Mouse (Mus musculus): ENCODE measurements at regions not wholly inside any gene's neighbourhood (a gene's known extent, or its start where the extent isn't known, plus 50 kb on each side); places are given as distances from the start of the nearest gene placed in this dataset.
"Not testable (repeated sequence)": the region's sequence is repeated elsewhere in the genome, so short reads cannot be mapped to it uniquely, and the experiment has no call there.

- H3K36me3 ChIP-seq (ENCODE audit: control insufficient read depth, insufficient read depth, low read length); H3K27me3 ChIP-seq (ENCODE audit: control insufficient read depth, insufficient read depth, low read length); H3K9ac ChIP-seq (ENCODE audit: low read length); ATAC-seq (ENCODE audit: insufficient read depth, low FRiP score); H3K4me3 ChIP-seq (replicated peaks; ENCODE audit: low read length); H3K9me3 ChIP-seq (replicated peaks; ENCODE audit: control insufficient read depth, low read length); H3K4me1 ChIP-seq (ENCODE audit: control insufficient read depth, insufficient read depth, low read length); H3K27ac ChIP-seq (ENCODE audit: low read length); H3K4me2 ChIP-seq (ENCODE audit: low read depth, low read length): not testable (repeated sequence)
- 83% methylated on average over 5 of the region's 5 CpGs for WGBS
Measured at GRCm38 (mm10) chr1:112486046-112486445, 621.3 kb upstream of the Dsel start.

GRCm38 (mm10) chr1:112456047-112456446 is 591.3 kb upstream of the Dsel start:
- H3K4me1 ChIP-seq (ENCODE audit: control insufficient read depth, insufficient read depth, low read length) = no peaks in the 10 kb centered on the region
- 39% methylated on average over 11 of the region's 11 CpGs for WGBS

DNA sequence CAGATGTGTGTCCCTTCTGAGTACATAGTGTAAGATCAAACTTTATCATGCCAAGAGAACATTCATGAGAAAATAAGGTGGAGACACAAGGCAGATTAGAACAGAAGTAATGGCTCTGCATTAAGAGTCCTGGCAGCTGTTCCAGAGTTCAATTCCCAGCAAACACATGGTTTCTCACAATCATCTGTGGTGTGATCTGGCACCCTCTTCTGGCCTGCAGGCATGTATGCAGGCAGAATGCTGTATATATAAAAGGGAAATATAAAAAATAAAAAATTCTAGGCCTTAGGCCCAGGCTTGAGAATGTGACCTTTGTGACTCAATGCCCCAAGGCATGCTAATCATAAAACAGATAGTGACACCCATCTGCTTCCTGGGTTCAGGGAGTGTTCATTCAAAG is 587.7 kb upstream of the Dsel start:
- Histone ChIP-seq H3K27me3 (ENCODE audit: control insufficient read depth, insufficient read depth, low read length) (no peaks in the 10 kb centered on the region), H3K27ac (ENCODE audit: low read length) (no peak overlapping the region), H3K4me3 (replicated peaks; ENCODE audit: low read length) (no peak overlapping the region)

More at GRCm38 (mm10) chr1:112456047-112456446, 591.3 kb upstream of the Dsel start:
- no peaks in the 10 kb centered on the region for H3K27me3 ChIP-seq (ENCODE audit: control insufficient read depth, insufficient read depth, low read length)
- H3K27ac ChIP-seq (ENCODE audit: low read length) = no peak overlapping the region
- no peak overlapping the region for H3K4me3 ChIP-seq (replicated peaks; ENCODE audit: low read length)
- no peaks in the 10 kb centered on the region for H3K9me3 ChIP-seq (replicated peaks; ENCODE audit: control insufficient read depth, low read length)
- ATAC-seq (ENCODE audit: insufficient read depth, low FRiP score) = no peak
- no peak overlapping the region for H3K9ac ChIP-seq (ENCODE audit: low read length)
- H3K36me3 ChIP-seq (ENCODE audit: control insufficient read depth, insufficient read depth, low read length) = no peaks in the 10 kb centered on the region
- H3K4me2 ChIP-seq (ENCODE audit: low read depth, low read length) = no peak overlapping the region

DNA sequence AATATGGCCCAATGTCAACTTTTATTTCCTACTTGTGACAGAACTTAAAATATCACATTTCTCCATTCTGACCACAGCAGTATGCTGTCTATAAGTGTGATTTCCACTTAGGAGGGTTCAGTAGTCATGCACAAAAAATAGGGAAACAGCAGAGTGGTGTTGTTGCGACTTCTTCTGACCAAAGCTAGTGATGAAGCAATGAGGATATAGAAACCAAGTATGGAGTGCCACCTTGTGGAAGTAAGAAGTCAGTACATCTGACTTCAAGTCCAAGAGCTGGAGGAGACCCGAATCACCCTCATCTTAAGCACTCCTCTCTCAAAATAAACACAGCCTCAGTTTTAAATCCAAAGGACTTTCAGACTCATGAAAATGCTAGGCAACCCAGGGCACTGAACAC is 586.9 kb upstream of the Dsel start:
- no peaks in the 10 kb centered on the region for H3K9me3 ChIP-seq (replicated peaks; ENCODE audit: control insufficient read depth, low read length)
- H3K4me1 ChIP-seq (ENCODE audit: control insufficient read depth, insufficient read depth, low read length) = no peaks in the 10 kb centered on the region
- no peak overlapping the region for H3K9ac ChIP-seq (ENCODE audit: low read length)
- no peak for ATAC-seq (ENCODE audit: insufficient read depth, low FRiP score)
- 8% methylated on average over 2 of the region's 2 CpGs for WGBS
- H3K27ac ChIP-seq (ENCODE audit: low read length) = no peak overlapping the region
- no peak overlapping the region for H3K4me2 ChIP-seq (ENCODE audit: low read depth, low read length)
- H3K27me3 ChIP-seq (ENCODE audit: control insufficient read depth, insufficient read depth, low read length) = no peaks in the 10 kb centered on the region
- H3K4me3 ChIP-seq (replicated peaks; ENCODE audit: low read length) = no peak overlapping the region
- H3K36me3 ChIP-seq (ENCODE audit: control insufficient read depth, insufficient read depth, low read length) = no peaks in the 10 kb centered on the region

More for the DNA sequence above, 587.7 kb upstream of the Dsel start:
- Histone ChIP-seq H3K9me3 (replicated peaks; ENCODE audit: control insufficient read depth, low read length) (no peaks in the 10 kb centered on the region), H3K9ac (ENCODE audit: low read length) (no peak overlapping the region), H3K4me2 (ENCODE audit: low read depth, low read length) (no peak overlapping the region), H3K4me1 (ENCODE audit: control insufficient read depth, insufficient read depth, low read length) (no peaks in the 10 kb centered on the region), H3K36me3 (ENCODE audit: control insufficient read depth, insufficient read depth, low read length) (no peaks in the 10 kb centered on the region)
- ATAC-seq (ENCODE audit: insufficient read depth, low FRiP score) = no peak

- Histone ChIP-seq H3K4me3 (replicated peaks; ENCODE audit: low read length) (no peak overlapping the region), H3K4me2 (ENCODE audit: low read depth, low read length) (no peak overlapping the region), H3K9me3 (replicated peaks; ENCODE audit: control insufficient read depth, low read length) (no peaks in the 10 kb centered on the region), H3K36me3 (ENCODE audit: control insufficient read depth, insufficient read depth, low read length) (no peaks in the 10 kb centered on the region), H3K27ac (ENCODE audit: low read length) (no peak overlapping the region), H3K4me1 (ENCODE audit: control insufficient read depth, insufficient read depth, low read length) (no peaks in the 10 kb centered on the region), H3K27me3 (ENCODE audit: control insufficient read depth, insufficient read depth, low read length) (no peaks in the 10 kb centered on the region), H3K9ac (ENCODE audit: low read length) (no peak overlapping the region)
- 55% methylated on average over 2 of the region's 2 CpGs for WGBS
- ATAC-seq (ENCODE audit: insufficient read depth, low FRiP score) = no peak
Measured at GRCm38 (mm10) chr1:112439109-112439508, 574.4 kb upstream of the Dsel start.

- Histone ChIP-seq H3K9me3 (replicated peaks; ENCODE audit: control insufficient read depth, low read length) (no peaks in the 10 kb centered on the region), H3K27me3 (ENCODE audit: control insufficient read depth, insufficient read depth, low read length) (peaks cover 2% of the 10 kb centered on the region; the same call in 1 of the 2 replicates), H3K36me3 (ENCODE audit: control insufficient read depth, insufficient read depth, low read length) (no peaks in the 10 kb centered on the region), H3K4me3 (replicated peaks; ENCODE audit: low read length) (peak overlapping the region; percentile 40), H3K4me2 (ENCODE audit: low read depth, low read length) (peak overlapping the region; percentile 70), H3K9ac (ENCODE audit: low read length) (no peak overlapping the region), H3K27ac (ENCODE audit: low read length) (no peak overlapping the region), H3K4me1 (ENCODE audit: control insufficient read depth, insufficient read depth, low read length) (no peaks in the 10 kb centered on the region)
- WGBS = 6% methylated on average over 37 of the region's 37 CpGs
- ATAC-seq (ENCODE audit: insufficient read depth, low FRiP score) = peak; percentile 64
Measured at GRCm38 (mm10) chr1:112416350-112417083, 551.8 kb upstream of the Dsel start.

- no peaks in the 10 kb centered on the region for H3K4me1 ChIP-seq (ENCODE audit: control insufficient read depth, insufficient read depth, low read length)
- WGBS = 41% methylated on average over 3 of the region's 3 CpGs
- no peak for ATAC-seq (ENCODE audit: insufficient read depth, low FRiP score)
- no peak overlapping the region for H3K9ac ChIP-seq (ENCODE audit: low read length)
- H3K4me3 ChIP-seq (replicated peaks; ENCODE audit: low read length) = no peak overlapping the region
- H3K27ac ChIP-seq (ENCODE audit: low read length) = no peak overlapping the region
- H3K9me3 ChIP-seq (replicated peaks; ENCODE audit: control insufficient read depth, low read length) = no peaks in the 10 kb centered on the region
- no peak overlapping the region for H3K4me2 ChIP-seq (ENCODE audit: low read depth, low read length)
- H3K36me3 ChIP-seq (ENCODE audit: control insufficient read depth, insufficient read depth, low read length) = no peaks in the 10 kb centered on the region
- H3K27me3 ChIP-seq (ENCODE audit: control insufficient read depth, insufficient read depth, low read length) = no peaks in the 10 kb centered on the region
Measured at GRCm38 (mm10) chr1:112388807-112389206, 524.1 kb upstream of the Dsel start.

DNA sequence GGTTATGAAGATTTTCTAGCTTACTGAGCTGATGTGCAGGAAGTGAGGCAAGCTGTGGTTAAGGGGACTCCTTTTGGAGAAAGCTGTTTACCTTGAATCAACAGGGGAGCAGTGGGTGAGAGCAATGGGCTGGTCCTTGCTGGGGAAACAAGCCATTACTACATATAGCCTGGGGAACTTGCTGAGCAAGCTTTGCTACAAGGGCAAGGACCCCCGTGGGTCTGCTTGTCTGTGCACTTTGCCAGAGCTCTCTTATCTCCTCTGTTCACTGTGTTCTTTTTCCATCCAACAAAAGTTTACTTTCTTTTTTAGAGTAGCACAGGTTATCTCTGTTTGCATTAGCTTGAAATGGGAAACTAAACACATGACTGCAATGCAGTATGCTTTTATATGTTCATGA is 519.3 kb upstream of the Dsel start:
- ATAC-seq (ENCODE audit: insufficient read depth, low FRiP score) = peak; percentile 80
- H3K9ac ChIP-seq (ENCODE audit: low read length) = no peak overlapping the region
- H3K27ac ChIP-seq (ENCODE audit: low read length) = no peak overlapping the region
- H3K4me3 ChIP-seq (replicated peaks; ENCODE audit: low read length) = no peak overlapping the region
- WGBS = 25% methylated on average over 1 of the region's 1 CpGs
- H3K4me1 ChIP-seq (ENCODE audit: control insufficient read depth, insufficient read depth, low read length) = no peaks in the 10 kb centered on the region
- H3K27me3 ChIP-seq (ENCODE audit: control insufficient read depth, insufficient read depth, low read length) = no peaks in the 10 kb centered on the region
- no peaks in the 10 kb centered on the region for H3K36me3 ChIP-seq (ENCODE audit: control insufficient read depth, insufficient read depth, low read length)
- no peak overlapping the region for H3K4me2 ChIP-seq (ENCODE audit: low read depth, low read length)
- H3K9me3 ChIP-seq (replicated peaks; ENCODE audit: control insufficient read depth, low read length) = no peaks in the 10 kb centered on the region

- no peaks in the 10 kb centered on the region for H3K9me3 ChIP-seq (replicated peaks; ENCODE audit: control insufficient read depth, low read length)
- 6% methylated on average over 2 of the region's 2 CpGs for WGBS
- H3K9ac ChIP-seq (ENCODE audit: low read length) = no peak overlapping the region
- H3K36me3 ChIP-seq (ENCODE audit: control insufficient read depth, insufficient read depth, low read length) = no peaks in the 10 kb centered on the region
- no peak overlapping the region for H3K4me2 ChIP-seq (ENCODE audit: low read depth, low read length)
- no peaks in the 10 kb centered on the region for H3K4me1 ChIP-seq (ENCODE audit: control insufficient read depth, insufficient read depth, low read length)
- ATAC-seq (ENCODE audit: insufficient read depth, low FRiP score) = peak; percentile 59; the same call in 1 of the 2 replicates
- no peak overlapping the region for H3K27ac ChIP-seq (ENCODE audit: low read length)
- no peaks in the 10 kb centered on the region for H3K27me3 ChIP-seq (ENCODE audit: control insufficient read depth, insufficient read depth, low read length)
- H3K4me3 ChIP-seq (replicated peaks; ENCODE audit: low read length) = no peak overlapping the region
Measured at GRCm38 (mm10) chr1:112379651-112380264, 515.0 kb upstream of the Dsel start.
